Mouse (Mus musculus): ENCODE measurements around the gene Kcnq5. TPM values are rescaled to one million over a fixed set of nuclear protein-coding genes. Genes with fewer than 3 reads are reported as not detected.

Kcnq5 gene
- total and polyA plus RNA-seq, 3 experiments, result not detected

DNA sequence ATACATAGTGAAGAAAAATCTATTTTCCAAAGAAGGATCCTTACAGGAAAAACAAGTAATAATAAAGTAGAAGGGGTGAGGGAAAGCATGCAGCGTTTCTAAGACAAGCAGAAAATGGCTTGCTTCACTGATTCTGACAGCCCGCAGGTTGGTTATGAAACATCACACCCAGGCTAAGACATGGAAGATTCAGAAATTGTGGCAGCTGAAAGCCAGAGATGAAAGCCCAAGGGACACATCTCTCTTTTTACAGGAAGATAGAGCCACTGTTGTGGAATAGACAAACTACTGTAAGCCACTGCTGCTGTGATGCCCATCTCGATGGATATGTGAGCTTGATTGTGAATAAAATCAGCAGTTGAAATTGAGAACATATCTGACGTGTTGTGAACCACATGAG lies 20.9 kb downstream of the Kcnq5 start:
- no peak for DNase-seq (ENCODE audit: low read depth, low spot score)
- no peaks in the 10 kb centered on the region for H3K9me3 ChIP-seq (replicated peaks; ENCODE audit: insufficient read depth, low read length)
- TF ChIP-seq MAFK (IDR thresholded peaks at IDR 0.05; ENCODE audit: borderline replicate concordance, low read depth, low read length) (no peak), ZKSCAN1 (IDR thresholded peaks at IDR 0.05; ENCODE audit: low read depth, low read length) (no peak), SMC3 (IDR thresholded peaks at IDR 0.05; ENCODE audit: low read depth, low read length) (no peak), TAL1 (IDR thresholded peaks at IDR 0.05; ENCODE audit: low read length) (no peak), BHLHE40 (IDR thresholded peaks at IDR 0.05; ENCODE audit: borderline replicate concordance, low read depth, low read length) (no peak), USF2 (IDR thresholded peaks at IDR 0.05; ENCODE audit: borderline replicate concordance in 1 of 2, insufficient read depth in 1 of 2, low read depth in 1 of 2, low read length in 2 of 2) (no peak), GATA1 (IDR thresholded peaks at IDR 0.05; ENCODE audit: low read depth, low read length) (no peak), MYB (IDR thresholded peaks at IDR 0.05; ENCODE audit: low read depth, low read length) (no peak), TBP (IDR thresholded peaks at IDR 0.05; ENCODE audit: low read depth, low read length) (no peak), KAT2A (conservative IDR thresholded peaks at IDR 0.05; ENCODE audit: low read depth, low read length) (no peak), SIN3A (IDR thresholded peaks at IDR 0.05; ENCODE audit: low read length) (no peak), CTCF (IDR thresholded peaks at IDR 0.05 in 2 of 3, conservative IDR thresholded peaks at IDR 0.05 in 1 of 3; ENCODE audit: control insufficient read depth in 1 of 3, insufficient read depth in 1 of 3, low read depth in 2 of 3, low read length in 3 of 3, poor library complexity in 1 of 3, severe bottlenecking in 1 of 3) (no peak), JUND (IDR thresholded peaks at IDR 0.05; ENCODE audit: low read depth, low read length) (no peak), MYC (IDR thresholded peaks at IDR 0.05; ENCODE audit: low read depth, low read length) (no peak), CHD1 (IDR thresholded peaks at IDR 0.05; ENCODE audit: low read depth, low read length) (no peak)
- no peaks in the 10 kb centered on the region for H3K79me2 ChIP-seq (ENCODE audit: control insufficient read depth, insufficient read depth, low read length, poor library complexity)
- no peaks in the 10 kb centered on the region for H3K27me3 ChIP-seq (ENCODE audit: control insufficient read depth in 1 of 2, insufficient read depth in 2 of 2, low read length in 2 of 2)
- H3K9ac ChIP-seq (ENCODE audit: control insufficient read depth, low read depth, low read length, poor library complexity, severe bottlenecking), result no peak overlapping the region
- H3K27ac ChIP-seq (ENCODE audit: control insufficient read depth, low read depth, low read length), result no peak overlapping the region
- H3K4me3 ChIP-seq (ENCODE audit: control insufficient read depth in 1 of 2, insufficient read depth in 1 of 2, low read depth in 2 of 2, low read length in 2 of 2), result no peak overlapping the region
- H3K36me3 ChIP-seq (ENCODE audit: control insufficient read depth in 1 of 2, insufficient read depth in 2 of 2, low read length in 2 of 2), result no peaks in the 10 kb centered on the region
- no peaks in the 10 kb centered on the region for H3K4me1 ChIP-seq (ENCODE audit: control insufficient read depth in 1 of 2, insufficient read depth in 2 of 2, low read length in 2 of 2)

DNA sequence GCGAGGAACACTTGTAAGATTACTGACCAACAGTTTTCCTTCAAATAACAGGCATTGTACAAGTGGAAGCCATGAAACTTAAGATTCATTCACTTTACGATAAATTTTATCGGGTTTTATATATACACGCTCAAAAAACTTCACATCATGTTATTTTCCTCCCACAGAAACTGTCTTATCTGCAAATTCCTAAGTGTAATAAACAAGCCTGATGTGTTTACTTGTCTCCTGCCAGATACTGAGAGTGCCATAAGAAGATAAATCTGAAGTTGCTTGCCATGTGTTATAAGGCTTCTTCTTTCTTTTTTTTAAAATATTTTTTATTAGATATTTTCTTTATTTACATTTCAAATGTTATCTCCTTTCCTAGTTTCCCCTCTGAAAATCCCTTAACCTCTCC lies 34.6 kb downstream of the Kcnq5 start:
- H3K27ac ChIP-seq (ENCODE audit: control insufficient read depth, low read depth, low read length), result no peak overlapping the region
- H3K9ac ChIP-seq (ENCODE audit: control insufficient read depth, low read depth, low read length, poor library complexity, severe bottlenecking), result no peak overlapping the region
- H3K9me3 ChIP-seq (replicated peaks; ENCODE audit: insufficient read depth, low read length), result no peaks in the 10 kb centered on the region
- H3K36me3 ChIP-seq (ENCODE audit: control insufficient read depth in 1 of 2, insufficient read depth in 2 of 2, low read length in 2 of 2), result no peaks in the 10 kb centered on the region
- H3K4me1 ChIP-seq (ENCODE audit: control insufficient read depth in 1 of 2, insufficient read depth in 2 of 2, low read length in 2 of 2), result no peaks in the 10 kb centered on the region
- no peak for TF ChIP-seq MXI1 (IDR thresholded peaks at IDR 0.05; ENCODE audit: low read depth, low read length)
- no peak for TF ChIP-seq TAL1 (IDR thresholded peaks at IDR 0.05; ENCODE audit: low read length)
- TF ChIP-seq RAD21 (IDR thresholded peaks at IDR 0.05; ENCODE audit: low read depth, low read length), result no peak
- no peak for TF ChIP-seq NELFE (IDR thresholded peaks at IDR 0.05; ENCODE audit: low read depth, low read length)
- no peak for TF ChIP-seq SMC3 (IDR thresholded peaks at IDR 0.05; ENCODE audit: low read depth, low read length)
- TF ChIP-seq ZNF384 (IDR thresholded peaks at IDR 0.05; ENCODE audit: low read depth, low read length), result no peak
- TF ChIP-seq USF2 (IDR thresholded peaks at IDR 0.05; ENCODE audit: borderline replicate concordance in 1 of 2, insufficient read depth in 1 of 2, low read depth in 1 of 2, low read length in 2 of 2), result no peak
- TF ChIP-seq POLR2AphosphoS5 (IDR thresholded peaks at IDR 0.05; ENCODE audit: borderline replicate concordance, low read depth, low read length), result no peak
- TF ChIP-seq TCF12 (IDR thresholded peaks at IDR 0.05; ENCODE audit: low read depth, low read length), result no peak
- no peak for TF ChIP-seq GABPA (IDR thresholded peaks at IDR 0.05; ENCODE audit: low read depth, low read length)
- no peak for TF ChIP-seq ZC3H11A (IDR thresholded peaks at IDR 0.05; ENCODE audit: low read depth, low read length)
- TF ChIP-seq JUND (IDR thresholded peaks at IDR 0.05; ENCODE audit: low read depth, low read length), result no peak
- TF ChIP-seq MEF2A (IDR thresholded peaks at IDR 0.05; ENCODE audit: extremely low read depth, insufficient replicate concordance, low read depth, low read length, poor library complexity, severe bottlenecking), result no peak
- TF ChIP-seq RCOR1 (IDR thresholded peaks at IDR 0.05; ENCODE audit: low read depth, low read length), result no peak
- TF ChIP-seq SIN3A (IDR thresholded peaks at IDR 0.05; ENCODE audit: low read length), result no peak
- no peak for TF ChIP-seq USF1 (IDR thresholded peaks at IDR 0.05; ENCODE audit: low read depth, low read length)
- TF ChIP-seq UBTF (IDR thresholded peaks at IDR 0.05; ENCODE audit: borderline replicate concordance, insufficient read depth, low read depth, low read length), result no peak
- no peak for TF ChIP-seq MYC (IDR thresholded peaks at IDR 0.05; ENCODE audit: low read depth, low read length)
- H3K79me2 ChIP-seq (ENCODE audit: control insufficient read depth, insufficient read depth, low read length, poor library complexity), result no peaks in the 10 kb centered on the region
- no peak overlapping the region for H3K4me3 ChIP-seq (ENCODE audit: control insufficient read depth in 1 of 2, insufficient read depth in 1 of 2, low read depth in 2 of 2, low read length in 2 of 2)
- DNase-seq (ENCODE audit: low read depth, low spot score), result no peak
- no peaks in the 10 kb centered on the region for H3K27me3 ChIP-seq (ENCODE audit: control insufficient read depth in 1 of 2, insufficient read depth in 2 of 2, low read length in 2 of 2)
